Mouse (Mus musculus) T-helper 1 cell (primary cell): ENCODE results near the gene Capn11.

Experiments used
- in situ Hi-C: fragments of 300-600 bp; cut with MboI, MseI; formaldehyde crosslinking; loops from one replicate; pipeline ENCODE4 v1.15.1; 2025; ENCODE audit warnings: high pct_unique_total_duplicates

The Capn11 gene

GRCm38 (mm10) chr17:45659225-45659624 lies at the start of gene Capn11:
Gene Capn11 (minus strand): TSS chr17:45659325.
- in situ Hi-C loops = no loop called here

GRCm38 (mm10) chr17:45708179-45708578 lies 49.1 kb upstream of the Capn11 start:
- in situ Hi-C loops = no loop called here

DNA sequence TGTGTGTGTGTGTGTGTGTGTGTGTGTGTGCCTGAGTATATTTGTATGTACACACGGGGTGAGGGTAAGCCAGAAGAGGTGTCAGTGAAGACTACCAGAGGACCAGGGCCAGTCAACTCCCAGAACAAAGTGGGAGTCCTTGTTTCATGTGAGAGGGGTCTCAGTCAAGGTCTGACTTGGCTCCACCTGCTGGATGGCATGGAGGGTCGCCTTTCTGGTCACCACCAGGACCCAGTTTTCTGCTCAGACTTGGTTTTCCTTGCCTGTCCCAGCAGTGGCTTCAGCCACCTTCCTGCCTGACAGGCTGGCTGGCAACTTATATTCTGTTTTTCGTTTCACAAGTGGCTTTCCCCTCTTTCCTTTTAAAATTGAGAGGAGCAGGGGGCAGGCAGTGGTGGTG lies 48.3 kb upstream of the Capn11 start:
- in situ Hi-C loops = no loop called here

DNA sequence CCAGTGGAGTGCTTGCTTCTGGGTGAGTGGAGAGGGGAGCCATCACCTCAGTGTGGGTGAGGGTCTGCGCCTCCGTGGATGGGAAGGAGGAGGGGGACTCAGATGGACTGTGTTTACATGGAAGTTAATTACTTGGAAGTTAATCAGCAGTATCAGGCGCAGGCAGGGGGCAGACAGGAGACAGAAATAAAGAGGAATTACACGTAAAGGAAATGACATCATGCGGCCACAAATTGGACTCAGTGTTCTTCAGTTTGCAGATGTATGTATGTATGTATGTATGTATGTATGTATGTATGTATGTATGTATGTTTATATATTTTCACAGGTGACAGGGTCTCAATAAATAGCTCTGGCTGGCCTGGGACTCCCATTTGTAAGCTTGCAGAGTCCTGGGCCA lies 47.7 kb upstream of the Capn11 start:
- in situ Hi-C loops = no loop called here

DNA sequence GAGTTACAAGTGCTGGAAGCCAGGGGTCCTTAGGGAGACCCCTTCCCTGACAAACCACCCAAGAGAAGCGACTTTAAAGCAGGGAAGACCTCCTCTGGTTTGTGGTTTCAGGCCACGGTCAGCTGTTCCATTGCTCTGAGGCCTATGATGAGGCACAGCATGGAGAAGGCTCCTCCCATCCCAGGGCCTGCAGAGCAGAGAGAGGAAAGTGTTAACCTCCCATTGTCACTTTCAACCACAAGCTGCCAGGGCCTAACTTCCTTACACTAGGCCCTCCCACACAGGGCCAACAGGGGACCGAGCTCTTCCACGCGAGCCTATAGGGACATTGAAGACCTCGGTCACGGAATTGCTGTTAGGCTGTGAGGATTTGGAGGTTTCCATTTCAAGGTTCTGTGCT lies 44.1 kb upstream of the Capn11 start:
- in situ Hi-C loops = no loop called here

DNA sequence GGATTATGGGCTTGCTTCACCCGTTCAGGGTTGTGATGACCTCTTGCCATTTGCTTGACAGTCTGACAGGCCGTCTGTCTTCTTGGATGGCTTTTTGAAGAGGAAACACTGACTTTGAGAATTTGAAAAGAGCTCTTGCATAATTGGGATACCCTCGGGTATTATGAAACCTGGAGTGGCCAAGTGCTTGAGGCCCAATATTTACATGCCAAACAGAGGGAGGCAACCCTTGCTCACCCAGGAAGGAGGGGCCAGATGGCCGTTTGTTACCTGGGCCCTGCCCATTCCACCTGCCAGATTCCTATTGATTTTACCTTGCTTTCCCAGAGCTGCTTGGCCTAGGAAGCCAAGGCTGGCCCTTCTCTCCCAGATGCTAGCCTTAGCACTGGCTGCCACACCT lies 43.1 kb upstream of the Capn11 start:
- in situ Hi-C loops = no loop called here

DNA sequence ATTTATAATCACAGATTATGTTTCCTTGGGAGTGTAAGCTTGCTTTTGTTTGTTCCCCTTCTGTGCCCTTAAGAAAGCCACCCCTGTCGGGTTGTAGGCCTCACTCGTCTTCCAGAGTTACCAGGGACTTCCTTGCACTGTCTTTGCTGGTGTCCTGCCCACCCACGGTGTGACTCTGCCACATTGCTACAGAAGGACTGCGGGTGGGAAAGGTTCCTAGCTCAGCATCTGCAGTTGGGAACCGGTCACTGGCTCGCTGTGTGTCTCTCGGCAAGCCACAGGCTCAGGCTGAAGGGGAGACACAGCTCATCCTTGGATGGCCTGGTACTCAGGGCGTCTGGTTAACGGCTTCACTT lies 42.1 kb upstream of the Capn11 start:
- in situ Hi-C loops = no loop called here

DNA sequence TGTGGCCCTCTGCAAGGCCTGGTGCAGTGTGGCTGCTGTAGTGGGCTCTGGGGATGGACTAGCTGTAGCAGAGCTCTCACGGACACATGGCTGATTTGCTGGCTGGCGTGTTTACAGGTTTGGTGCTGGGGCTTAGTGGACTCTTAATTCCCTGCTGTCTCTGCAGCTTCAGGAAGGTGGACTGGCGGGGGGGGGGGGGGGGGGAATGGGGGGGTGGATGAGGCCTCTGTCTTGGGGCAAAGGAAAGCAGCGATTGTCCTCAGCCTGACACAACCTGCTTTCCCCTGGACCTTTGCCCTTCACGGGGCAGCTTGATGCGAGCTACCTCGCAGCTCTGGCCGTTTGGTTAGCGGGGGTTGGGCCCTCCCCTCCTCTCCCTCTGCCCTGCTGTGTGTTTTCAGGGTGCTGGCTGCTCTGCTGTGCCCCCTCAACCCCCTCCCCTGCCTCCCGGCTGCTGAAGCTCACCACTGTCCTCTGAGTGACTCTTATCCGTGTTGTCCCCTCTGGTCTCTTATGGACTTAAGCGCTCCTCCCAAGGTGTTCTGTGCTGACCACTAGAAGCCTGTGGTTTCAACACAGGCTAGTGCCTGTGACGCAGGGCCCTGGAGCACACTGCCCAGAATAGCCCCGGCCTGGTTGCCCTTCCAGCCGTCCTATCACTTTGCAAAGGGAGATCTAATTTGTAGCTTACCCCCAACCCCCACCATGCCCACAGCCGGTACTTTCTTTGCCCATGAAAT lies 41.5 kb upstream of the Capn11 start:
- in situ Hi-C loops = no loop called here

DNA sequence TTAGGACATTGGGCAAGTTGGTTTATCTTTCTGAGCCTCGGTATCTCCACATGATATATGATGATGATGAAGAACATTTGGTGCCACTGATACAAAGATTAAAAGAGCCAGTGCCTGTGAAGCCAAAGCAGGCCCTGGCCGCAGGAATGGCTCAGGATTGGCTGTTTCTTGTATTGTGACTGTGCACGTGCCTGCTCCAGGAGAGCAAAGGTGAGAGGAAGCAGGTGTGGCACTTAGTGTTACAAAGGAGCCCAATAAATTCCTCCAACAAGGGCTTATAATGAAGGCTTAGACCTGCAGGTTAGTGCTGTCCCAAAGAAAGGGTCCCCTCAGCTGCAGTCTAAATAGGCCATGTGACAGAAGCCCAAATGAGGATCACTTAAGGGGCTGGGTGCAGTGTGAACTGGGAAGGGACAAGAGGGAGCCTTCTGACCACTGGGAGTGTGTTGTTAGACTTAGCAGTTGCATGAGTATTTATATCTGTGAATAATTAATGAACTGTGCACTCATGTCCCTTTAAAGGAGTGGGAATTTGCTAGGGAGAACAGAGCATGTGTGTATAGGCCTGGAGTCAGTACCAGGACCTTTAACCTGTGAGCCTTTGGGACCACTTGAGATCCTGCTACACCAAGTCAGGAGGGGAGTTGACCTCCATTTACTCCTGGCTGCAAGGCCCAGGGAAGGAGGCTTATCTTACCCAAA lies 40.1 kb upstream of the Capn11 start:
- in situ Hi-C loops = no loop called here

DNA sequence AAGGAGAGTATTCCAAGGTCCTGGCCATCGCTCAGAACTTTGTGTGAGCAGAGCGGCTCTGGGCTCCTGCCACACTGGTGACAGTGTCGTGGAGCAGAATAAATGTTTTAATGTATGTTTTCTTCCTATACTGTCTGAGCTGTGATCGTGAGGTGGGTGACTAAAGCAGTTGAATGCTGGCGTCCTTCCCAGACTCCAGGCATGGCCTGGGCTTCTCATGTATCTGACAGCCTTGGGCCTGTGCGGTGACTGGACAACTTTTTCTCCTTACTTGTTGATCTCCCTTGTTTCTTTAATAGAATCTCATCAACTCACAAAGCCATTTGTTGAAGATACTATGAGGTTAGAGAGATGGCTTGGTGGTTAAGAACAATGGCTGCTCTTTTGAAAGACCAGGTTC lies 39.2 kb upstream of the Capn11 start:
- in situ Hi-C loops = no loop called here

GRCm38 (mm10) chr17:45696981-45697380 lies 37.9 kb upstream of the Capn11 start:
- in situ Hi-C loops = no loop called here

GRCm38 (mm10) chr17:45695227-45696120 lies 36.3 kb upstream of the Capn11 start:
- in situ Hi-C loops = no loop called here

DNA sequence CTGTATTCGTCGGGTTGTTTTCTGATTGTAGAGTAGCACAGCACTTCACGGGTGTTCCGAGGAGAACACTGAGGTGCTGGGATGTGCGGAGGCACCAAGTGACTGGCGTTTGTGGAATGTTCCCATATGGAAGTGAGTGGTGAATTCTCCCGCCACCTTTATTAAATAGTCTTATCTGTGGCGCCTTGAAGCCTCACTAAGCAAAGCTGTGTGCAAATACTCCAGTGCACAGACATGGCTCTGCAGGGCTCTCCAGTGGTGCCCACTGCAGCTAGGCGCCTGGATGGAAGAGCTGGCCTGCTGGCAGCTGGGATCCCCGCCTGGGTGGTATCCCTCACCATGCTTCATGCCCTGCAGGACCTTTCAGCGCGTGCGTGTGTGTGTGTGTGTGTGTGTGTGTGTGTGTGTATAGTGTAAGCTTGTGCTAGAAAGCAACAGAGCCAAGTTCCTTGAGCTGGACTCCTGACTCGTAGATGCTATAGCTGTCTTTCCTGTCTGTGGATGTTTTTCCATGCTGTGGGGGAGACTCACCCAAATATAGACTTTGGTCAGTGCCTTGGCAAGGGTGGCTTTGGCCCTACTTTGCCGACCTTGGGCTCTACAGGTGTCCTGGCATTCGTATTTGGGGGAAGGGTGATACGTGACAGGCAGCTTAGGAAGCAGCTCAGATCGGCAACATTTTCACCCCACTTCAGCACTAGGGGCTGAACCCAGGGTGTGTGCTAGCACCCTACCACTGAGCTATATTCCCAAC lies 34.9 kb upstream of the Capn11 start:
- in situ Hi-C loops = no loop called here

- in situ Hi-C loops = no loop called here
Observed at GRCm38 (mm10) chr17:45692159-45692558, 33.0 kb upstream of the Capn11 start.

DNA sequence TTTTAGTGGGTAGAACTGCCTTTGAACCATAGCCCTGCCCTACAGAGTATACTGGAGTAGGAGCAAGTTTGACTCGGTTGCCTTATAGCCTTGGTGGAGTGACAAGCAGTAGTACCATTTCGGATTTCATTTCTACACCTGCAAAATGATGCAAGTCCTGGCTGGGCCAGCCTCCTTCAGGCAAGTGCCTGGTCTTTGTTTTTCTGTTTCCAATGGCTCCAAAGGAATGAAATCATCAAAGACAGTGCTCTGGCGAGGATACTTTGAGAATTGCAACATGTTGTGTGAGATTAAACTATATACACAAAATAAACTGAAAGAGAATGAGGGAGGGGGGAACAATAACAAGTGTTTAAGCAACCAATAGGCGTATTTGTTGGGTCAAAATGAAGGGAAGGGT lies 30.9 kb upstream of the Capn11 start:
- in situ Hi-C loops = no loop called here

GRCm38 (mm10) chr17:45689120-45689519 lies 30.0 kb upstream of the Capn11 start:
- in situ Hi-C loops = no loop called here

GRCm38 (mm10) chr17:45686716-45687115 lies 27.6 kb upstream of the Capn11 start, which contains the start of gene Tmem63b:
Gene Tmem63b (minus strand): TSS chr17:45686905.
- in situ Hi-C loops = no loop called here

- in situ Hi-C loops = no loop called here
Observed at GRCm38 (mm10) chr17:45686093-45686619, 27.0 kb upstream of the Capn11 start, which contains the start of gene Mrpl14. Gene Mrpl14 (plus strand): TSS chr17:45686322.

DNA sequence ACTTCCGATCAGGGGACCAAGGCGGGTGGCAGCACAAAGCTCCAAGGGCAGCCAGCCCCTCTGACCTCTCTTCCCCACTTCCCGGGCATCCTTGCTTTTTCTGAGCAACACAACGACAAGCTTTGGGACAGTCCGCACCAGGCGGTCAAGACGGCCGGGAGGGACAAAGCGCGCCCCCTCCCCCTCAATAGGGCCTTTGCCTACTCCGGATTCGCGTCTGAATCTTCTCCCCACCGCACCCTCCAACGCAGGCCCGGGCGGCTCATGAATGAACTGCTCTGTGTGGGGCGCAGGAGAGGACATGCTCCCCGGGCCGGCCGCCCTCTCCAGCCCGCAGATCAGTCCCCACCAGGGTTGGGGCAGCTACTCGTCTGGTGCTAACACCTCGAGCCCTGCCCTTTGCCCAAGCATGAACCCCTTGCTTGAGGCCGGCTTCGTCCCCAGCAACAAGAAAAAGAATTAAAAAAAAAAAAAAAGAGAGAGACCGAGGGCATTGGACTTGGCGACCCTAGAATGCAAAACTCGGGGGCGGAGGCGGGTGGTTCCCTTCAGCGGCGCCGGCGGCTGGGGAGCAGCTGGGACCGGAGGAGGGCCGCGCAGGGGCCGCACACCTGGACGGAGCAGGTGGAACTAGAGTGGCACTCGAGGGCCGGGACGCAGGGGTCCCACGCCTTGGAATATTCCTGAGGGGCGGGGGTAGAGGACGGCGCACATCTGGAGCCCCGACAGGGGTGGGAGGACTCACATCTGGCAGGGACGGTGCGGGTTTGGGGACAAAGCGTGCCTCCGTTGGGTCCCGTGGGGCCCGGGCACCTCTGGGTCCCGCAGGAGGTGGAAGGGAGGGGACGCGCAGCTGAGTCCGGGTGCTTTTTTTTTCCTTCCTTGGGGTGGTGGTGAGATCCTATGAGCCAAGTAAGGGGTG lies 26.3 kb upstream of the Capn11 start:
- in situ Hi-C loops = no loop called here

DNA sequence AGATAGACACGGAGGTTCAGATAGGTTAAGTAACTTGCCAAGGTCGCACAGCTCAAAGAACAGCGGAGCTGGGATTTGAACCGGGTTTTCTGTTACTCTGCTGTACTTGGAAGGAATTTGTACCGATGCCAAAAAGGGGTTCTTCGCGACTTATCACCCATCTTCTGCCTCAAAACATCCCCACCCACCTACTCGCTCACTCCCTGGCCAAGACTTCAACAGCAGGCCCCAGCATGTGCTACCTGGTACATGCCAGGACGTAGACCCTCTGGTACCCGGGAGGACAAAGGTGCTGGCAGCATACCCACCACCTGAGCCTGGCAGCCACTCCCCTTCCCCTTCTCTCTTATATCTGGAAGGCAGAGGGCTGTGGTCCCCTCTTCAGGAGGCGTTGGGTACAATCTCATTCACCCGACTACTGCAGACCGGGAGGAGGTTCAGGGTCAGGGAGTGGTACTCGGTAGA lies 25.6 kb upstream of the Capn11 start:
- in situ Hi-C loops = no loop called here
